ENCODE assay signal across 7 mouse cellular contexts in genomic region chr11:102762248-102762647, GRCm38 (mm10). TPM values are rescaled to one million over a fixed set of nuclear protein-coding genes. Genes with fewer than 3 reads are reported as not detected.
A peak's percentile ranks its signal among the peaks of the same experiment; 100 is the strongest.
DNase-seq lines count a peak whose midpoint lies in the region; ATAC-seq lines count a peak whose summit lies in the region.

No protein-coding gene starts in this region.

- peak overlapping the region; percentile 83 for H3K9ac ChIP-seq in forebrain, embryonic 14.5 days (ENCODE audit: low read length)
- no peak overlapping the region for H3K9ac ChIP-seq in limb, embryonic 15.5 days
- no peak overlapping the region for H3K9ac ChIP-seq in stomach, embryonic 15.5 days

- no peak overlapping the region for H3K27ac ChIP-seq in forebrain, embryonic 14.5 days (ENCODE audit: low read depth, low read length)
- no peak overlapping the region for H3K27ac ChIP-seq in limb, embryonic 15.5 days
- no peak overlapping the region for H3K27ac ChIP-seq in stomach, embryonic 15.5 days

- whole genome bisulfite sequencing in forebrain, embryonic 14.5 days, result 13% methylated on average over 15 of the region's 15 CpGs
- 16% methylated on average over 15 of the region's 15 CpGs for WGBS in limb, embryonic 15.5 days
- WGBS in stomach, embryonic 15.5 days, result 21% methylated on average over 15 of the region's 15 CpGs

- DNase-seq in right cerebral cortex, postnatal 14 days, result peak; percentile 18
- no peak for DNase-seq in right cerebral cortex, adult 2 months (ENCODE audit: low spot score in 2 of 2)
- no peak for DNase-seq in forebrain, embryonic 14.5 days (ENCODE audit: low spot score)
- no peak for DNase-seq in right cerebral cortex, postnatal 10 days (ENCODE audit: low spot score in 2 of 2)
- DNase-seq in right cerebral cortex, adult 18-20 months, result no peak

- ATAC-seq in forebrain, embryonic 14.5 days, result peak; percentile 6; the same call in 1 of the 2 replicates
- no peak; the same call in 1 of the 2 replicates for ATAC-seq in limb, embryonic 15.5 days (ENCODE audit: insufficient number of reproducible peaks, low FRiP score, low TSS enrichment, low read depth)
- ATAC-seq in stomach, embryonic 15.5 days (ENCODE audit: insufficient read depth, low FRiP score, low read depth), result no peak

- H3K27me3 ChIP-seq in forebrain, embryonic 14.5 days (replicated peaks; ENCODE audit: control insufficient read depth, insufficient read depth, low read length), result 0 out of 2 replicates have a peak, but pooled peaks cover 3% of the 10 kb centered on the region
- peaks cover 42% of the 10 kb centered on the region for H3K27me3 ChIP-seq in limb, embryonic 15.5 days
- H3K27me3 ChIP-seq in stomach, embryonic 15.5 days (replicated peaks), result peaks cover 11% of the 10 kb centered on the region

- peak overlapping the region; percentile 62 for H3K4me3 ChIP-seq in forebrain, embryonic 14.5 days (ENCODE audit: low read depth, low read length)
- peak overlapping the region; percentile 56 for H3K4me3 ChIP-seq in limb, embryonic 15.5 days
- peak overlapping the region; percentile 60 for H3K4me3 ChIP-seq in stomach, embryonic 15.5 days (replicated peaks)

- H3K9me3 ChIP-seq in forebrain, embryonic 14.5 days (replicated peaks; ENCODE audit: control insufficient read depth, low read length), result no peaks in the 10 kb centered on the region
- H3K9me3 ChIP-seq in limb, embryonic 15.5 days, result no peaks in the 10 kb centered on the region
- no peaks in the 10 kb centered on the region for H3K9me3 ChIP-seq in stomach, embryonic 15.5 days

- no peaks in the 10 kb centered on the region for H3K36me3 ChIP-seq in forebrain, embryonic 14.5 days (ENCODE audit: control insufficient read depth, insufficient read depth, low read length)
- no peaks in the 10 kb centered on the region for H3K36me3 ChIP-seq in limb, embryonic 15.5 days
- no peaks in the 10 kb centered on the region for H3K36me3 ChIP-seq in stomach, embryonic 15.5 days

- peak overlapping the region; percentile 99 for H3K4me2 ChIP-seq in forebrain, embryonic 14.5 days (ENCODE audit: low read length)
- peak overlapping the region; percentile 99 for H3K4me2 ChIP-seq in limb, embryonic 15.5 days
- H3K4me2 ChIP-seq in stomach, embryonic 15.5 days, result peak overlapping the region; percentile 99

- peaks cover 7% of the 10 kb centered on the region for H3K4me1 ChIP-seq in forebrain, embryonic 14.5 days (ENCODE audit: control insufficient read depth, insufficient read depth, low read length)
- peaks cover 15% of the 10 kb centered on the region for H3K4me1 ChIP-seq in limb, embryonic 15.5 days
- H3K4me1 ChIP-seq in stomach, embryonic 15.5 days, result peaks cover 13% of the 10 kb centered on the region

RNA-seq across cellular contexts. Expression of gene Adam11, which starts 1.0 kb away (rescaled TPM):
- polyA plus RNA-seq in forebrain, embryonic 14.5 days (2014; fragmentation: Nextera tagmentation; extraction: Ambion mirVana), result 10.0 and 12.5 TPM in 2 replicates
- polyA plus RNA-seq in limb, embryonic 15.5 days (2015; fragmentation: Nextera tagmentation; extraction: Ambion mirVana), result 5.1 and 6.0 TPM in 2 replicates
- polyA plus RNA-seq in stomach, embryonic 15.5 days (2015; fragmentation: Nextera tagmentation; extraction: Ambion mirVana), result 4.7 and 7.7 TPM in 2 replicates

RNA-seq across cellular contexts. Expression of gene Gjc1, which starts 57.3 kb away (rescaled TPM):
- polyA plus RNA-seq in forebrain, embryonic 14.5 days (2014; fragmentation: Nextera tagmentation; extraction: Ambion mirVana), result 41.5 and 47.0 TPM in 2 replicates
- polyA plus RNA-seq in limb, embryonic 15.5 days (2015; fragmentation: Nextera tagmentation; extraction: Ambion mirVana), result 46.3 and 57.6 TPM in 2 replicates
- polyA plus RNA-seq in stomach, embryonic 15.5 days (2015; fragmentation: Nextera tagmentation; extraction: Ambion mirVana), result 39.0 and 43.7 TPM in 2 replicates
